Mouse (Mus musculus) ZHBTc4 (cell line): ENCODE measurements at regions not wholly inside any gene's neighbourhood (a gene's known extent, or its start where the extent isn't known, plus 50 kb on each side); places are given as distances from the start of the nearest gene placed in this dataset.

Source experiments
- DNase-seq: peaks from one replicate; pipeline ENCODE4 v3.0.0-alpha.2; 2011; ENCODE audit warnings: low read depth, low spot score

DNA sequence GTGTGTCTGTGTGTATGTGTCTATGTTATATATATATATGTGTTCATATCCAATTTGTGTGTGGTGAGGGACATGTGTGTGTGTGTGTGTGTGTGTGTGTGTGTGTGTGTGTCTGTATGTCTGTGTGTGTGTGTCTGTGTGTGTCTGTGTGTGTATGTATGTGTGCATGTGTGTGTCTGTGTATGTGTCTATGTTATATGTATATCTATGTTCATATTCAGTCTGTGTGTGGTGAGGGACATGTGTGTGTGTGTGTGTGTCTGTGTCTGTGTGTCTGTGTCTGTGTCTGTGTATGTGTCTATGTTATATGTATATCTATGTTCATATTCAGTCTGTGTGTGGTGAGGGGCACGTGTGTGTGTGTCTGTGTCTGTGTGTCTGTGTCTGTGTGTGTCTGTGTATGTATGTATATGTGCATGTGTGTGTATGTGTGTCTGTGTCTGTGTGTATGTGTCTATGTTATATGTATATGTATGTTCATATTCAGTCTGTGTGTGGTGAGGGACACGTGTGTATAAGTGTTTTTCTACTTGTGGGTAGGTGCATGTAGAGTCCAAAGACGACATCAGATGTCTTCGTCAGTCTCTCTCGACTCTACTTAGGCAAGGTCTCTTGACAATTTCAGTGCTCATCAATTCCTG, 370.5 kb upstream of the Slc7a11 start:
- DNase-seq, result no peak

DNA sequence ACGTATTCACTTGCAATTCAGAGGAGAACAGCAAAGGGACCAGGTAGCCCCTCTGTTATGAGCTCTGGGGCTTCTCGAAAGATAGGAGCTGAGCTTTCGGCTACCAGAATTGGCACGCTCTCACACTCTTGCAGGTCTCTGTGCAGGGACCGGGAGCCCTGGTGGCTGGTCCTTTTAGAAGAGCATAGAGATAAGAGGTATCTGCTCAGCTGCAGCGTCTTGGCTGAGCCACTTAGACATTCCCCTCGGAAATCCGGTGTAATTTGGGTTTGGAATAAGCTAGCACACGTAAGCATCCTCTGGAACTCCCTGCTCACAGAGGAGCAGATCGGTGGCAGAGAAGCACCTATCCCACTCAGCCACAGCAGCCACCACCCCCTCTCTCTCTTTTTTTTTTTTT, 372.3 kb upstream of the Slc7a11 start:
- DNase-seq, result no peak

DNA sequence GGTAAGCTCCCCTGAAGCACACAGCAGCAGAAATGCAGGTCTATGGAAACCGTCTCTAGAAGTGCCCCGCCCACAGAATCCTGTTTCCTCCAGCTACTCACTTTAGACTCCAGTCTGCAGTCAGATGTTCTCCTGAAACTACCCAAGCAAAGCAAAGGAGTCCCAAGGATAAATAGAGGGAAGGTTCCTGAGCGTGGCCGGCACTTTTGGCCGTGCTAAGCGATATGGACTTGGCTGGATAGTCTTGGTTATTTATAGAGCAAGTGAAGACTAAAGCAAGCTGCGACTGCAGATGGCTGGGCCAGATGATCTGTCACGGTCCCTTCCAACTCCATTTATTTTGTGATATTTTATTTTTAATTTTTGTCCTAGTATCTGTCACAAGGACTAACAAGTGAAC, 373.1 kb upstream of the Slc7a11 start:
- no peak for DNase-seq

DNA sequence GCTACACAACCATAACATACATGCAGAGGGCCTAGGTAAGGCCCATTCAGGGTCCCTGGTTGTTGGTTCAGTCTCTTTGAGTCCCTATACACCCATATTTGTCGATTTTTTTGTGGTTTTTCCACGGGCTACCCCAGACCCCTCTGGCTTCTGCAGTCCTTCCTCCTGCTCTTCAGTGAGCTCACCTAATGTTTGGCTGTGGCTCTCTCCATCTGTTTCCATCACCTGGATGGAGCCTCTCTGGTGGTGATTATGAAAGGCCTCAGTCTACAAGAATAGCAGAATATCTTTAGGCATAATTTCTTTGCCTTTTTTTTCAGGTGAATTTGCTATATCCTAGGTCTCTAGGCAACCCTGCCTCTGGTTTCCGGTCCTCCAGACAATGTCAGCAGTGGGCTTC, 373.9 kb upstream of the Slc7a11 start:
- DNase-seq, result no peak

DNA sequence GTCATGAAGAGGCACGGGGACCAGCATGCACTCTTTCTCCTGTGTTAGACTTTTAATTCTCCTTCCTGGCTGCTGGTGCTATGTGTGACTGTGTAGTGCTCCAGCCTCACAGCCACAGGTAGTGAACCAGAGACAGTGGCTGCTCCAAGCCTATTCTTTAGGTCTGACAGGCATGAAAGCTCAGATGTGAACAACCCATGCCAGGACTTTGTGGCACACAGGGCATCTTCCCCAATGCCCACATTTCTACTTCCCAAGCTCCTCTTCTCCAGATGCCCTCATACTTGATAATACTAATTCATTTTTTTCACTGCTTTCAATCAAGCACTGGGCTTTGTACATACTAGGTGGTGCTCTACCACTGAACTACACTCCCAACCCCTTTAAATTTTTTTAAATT, 377.4 kb upstream of the Slc7a11 start:
- no peak for DNase-seq

DNA sequence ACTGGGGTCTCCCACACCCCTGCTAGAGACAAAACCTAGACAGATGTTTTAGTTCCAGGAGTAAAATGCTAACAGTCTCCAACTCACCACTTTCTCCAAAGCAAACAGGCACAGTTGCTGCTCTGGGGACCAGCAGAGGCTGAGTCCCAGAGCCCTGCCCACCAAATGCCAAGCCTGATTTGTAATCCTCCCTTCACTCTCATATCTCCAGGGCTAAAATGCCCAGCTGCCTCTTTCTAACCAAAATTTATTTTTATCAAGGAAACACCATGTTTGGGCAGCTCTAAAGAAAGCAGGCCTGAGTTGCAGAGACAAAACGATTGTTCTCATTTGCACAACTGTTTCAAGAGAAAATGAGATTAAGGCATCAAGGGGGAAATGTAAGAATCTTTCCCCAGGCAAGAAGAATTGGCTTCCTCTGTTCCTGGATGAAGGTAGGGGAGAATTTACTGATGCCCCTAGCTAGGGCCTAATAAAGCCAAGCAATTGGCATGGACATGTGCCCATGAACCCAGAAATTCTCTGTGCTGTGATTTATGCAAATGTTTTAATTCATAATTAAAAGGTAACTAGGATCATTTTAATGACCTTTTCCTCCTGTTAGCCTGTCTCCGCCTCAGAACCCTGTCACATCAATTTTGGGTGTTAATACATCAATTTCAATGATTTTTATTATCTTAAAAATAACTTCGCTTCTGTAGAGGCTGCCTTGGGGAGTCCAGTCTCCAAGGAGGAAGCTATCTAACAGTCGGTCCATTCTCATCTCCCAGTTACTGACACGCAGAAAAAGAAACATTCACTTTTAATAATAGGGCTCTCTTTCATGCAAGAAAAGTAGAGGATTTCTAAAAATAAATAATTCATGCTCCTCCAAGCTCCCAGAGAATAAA, 382.4 kb upstream of the Slc7a11 start:
- DNase-seq, result no peak

DNA sequence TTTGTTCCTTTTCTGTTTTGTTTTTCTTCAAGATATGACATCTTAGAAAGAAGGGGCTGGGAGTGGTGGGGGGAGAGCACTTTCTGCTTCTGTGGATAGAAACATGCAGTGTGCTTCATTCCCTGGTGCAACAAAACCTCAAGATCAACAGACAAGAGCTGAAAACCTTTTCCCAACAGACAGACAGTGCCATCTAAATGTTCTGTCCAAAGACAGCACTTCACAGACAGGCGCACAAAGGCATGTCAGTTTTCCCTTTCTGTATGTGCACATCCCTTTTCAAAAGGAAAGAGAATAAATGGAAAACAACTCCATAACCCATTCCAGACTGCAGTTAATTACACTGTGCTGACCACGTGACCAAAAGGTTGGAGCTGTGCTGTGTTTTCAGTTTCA, 383.0 kb upstream of the Slc7a11 start:
- DNase-seq, result no peak

DNA sequence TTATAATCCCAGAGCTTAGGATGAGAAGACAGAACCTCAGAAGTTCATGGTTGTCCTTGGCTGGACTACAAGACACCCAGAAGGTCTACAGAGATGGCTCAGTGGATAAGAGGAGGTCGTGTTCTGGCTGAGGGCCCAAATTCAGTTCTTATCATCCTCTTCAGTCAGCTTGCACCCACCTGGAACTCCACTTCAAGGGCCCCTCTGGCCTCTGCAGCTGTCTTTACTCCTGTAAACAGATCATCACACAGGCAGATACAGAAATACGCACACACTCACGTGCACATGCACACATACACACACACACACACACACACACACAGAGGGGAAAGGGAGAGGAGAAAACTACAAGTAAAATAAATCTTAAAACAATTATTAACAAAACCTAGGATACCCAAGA, 385.8 kb upstream of the Slc7a11 start:
- no peak for DNase-seq

DNA sequence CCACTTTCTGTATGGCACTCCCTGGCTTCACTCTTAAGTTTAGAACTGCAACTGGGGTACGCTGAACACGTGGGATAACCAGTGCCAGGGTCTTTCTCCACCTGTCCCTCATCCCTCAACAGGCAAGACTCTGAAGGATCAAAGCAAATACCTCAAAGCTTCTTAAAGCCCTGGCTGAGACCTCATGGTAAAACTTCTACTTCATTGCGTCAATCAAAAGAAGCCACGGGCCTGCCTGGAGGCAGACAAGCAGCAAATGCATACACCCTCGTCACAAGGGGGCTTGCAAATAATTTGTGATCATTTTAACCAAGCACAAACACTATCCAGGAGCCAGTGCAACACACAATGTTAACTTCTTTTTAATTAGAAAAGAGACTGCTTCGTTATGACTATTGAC, 387.0 kb upstream of the Slc7a11 start:
- DNase-seq, result no peak

DNA sequence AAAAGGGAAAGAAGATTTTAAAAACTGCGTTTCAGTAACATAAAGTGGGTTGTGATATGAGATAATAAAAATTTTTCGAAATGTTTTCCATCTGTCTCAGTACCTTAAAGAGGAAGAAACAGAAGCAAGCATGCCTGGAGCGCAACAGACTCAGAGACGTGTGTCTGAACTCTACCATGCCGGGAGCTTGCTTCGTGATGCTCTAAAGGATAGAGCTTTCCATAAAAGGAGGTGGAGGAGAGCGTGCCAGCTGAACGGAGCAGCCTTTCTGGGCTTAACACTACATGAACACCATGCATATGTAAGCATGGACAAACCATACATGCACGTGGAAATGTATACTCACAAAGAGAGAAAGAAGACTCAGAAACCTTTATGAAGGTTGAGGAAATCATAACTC, 387.5 kb upstream of the Slc7a11 start:
- DNase-seq, result no peak

DNA sequence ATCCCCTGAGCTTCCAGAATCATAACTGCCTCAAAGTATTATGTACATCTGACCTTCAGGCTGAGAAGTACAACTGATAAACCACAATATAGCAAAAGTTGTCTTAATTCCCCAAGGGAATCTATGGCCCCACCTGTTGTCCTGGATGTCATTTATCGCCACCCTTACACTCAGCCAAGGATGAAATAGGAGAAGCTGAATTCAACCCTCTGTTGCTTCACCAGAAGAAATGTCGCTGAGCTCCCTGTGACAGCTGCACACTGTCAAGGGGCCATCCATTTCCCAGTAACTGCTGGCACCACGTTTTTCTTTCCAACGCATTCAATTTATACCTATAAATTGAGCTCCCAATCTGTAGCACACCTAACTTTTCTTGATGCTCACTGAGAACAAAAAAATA, 382.0 kb upstream of the Noct start:
- no peak for DNase-seq

DNA sequence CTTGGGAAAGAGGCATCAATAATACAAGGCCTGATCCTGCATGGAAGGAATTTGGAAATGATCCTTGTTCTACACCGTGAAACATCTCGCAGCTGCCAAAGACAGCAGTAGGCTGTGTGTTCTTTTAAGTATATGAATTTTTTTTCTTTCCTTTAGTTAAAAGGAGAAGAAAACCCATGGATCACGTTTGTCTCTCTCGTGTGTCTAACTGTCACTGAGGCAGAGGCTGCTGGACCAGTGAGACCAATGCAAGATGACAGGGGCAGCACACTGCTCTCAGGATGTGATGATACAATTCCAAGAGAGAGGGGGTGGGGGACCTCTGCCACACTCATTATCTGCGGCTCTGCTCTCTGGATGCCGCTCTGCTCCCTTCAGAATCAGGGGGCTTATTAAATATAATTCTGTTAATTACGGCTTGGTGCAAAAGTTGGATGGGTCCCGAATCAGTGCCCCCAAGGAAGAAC, 379.4 kb upstream of the Noct start:
- DNase-seq, result no peak

DNA sequence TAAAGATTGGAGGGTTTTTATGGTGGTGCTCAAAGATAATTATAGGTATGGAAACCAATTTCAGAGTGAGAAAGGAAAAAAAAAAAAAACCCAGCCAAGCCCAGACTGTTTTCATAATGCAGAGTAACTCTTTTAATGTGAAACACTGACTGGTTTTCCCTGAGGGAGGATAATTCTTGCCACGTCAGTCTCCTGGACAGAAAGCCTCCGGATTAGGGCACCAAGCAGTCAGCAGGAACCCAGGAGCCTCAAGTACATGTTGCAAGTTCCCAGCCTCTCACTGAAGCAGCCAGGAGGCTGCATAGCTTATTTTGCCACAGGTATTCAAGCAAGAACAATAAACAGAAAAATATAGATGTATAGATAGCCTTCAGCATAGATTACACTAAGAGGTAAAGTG, 378.9 kb upstream of the Noct start:
- no peak for DNase-seq

DNA sequence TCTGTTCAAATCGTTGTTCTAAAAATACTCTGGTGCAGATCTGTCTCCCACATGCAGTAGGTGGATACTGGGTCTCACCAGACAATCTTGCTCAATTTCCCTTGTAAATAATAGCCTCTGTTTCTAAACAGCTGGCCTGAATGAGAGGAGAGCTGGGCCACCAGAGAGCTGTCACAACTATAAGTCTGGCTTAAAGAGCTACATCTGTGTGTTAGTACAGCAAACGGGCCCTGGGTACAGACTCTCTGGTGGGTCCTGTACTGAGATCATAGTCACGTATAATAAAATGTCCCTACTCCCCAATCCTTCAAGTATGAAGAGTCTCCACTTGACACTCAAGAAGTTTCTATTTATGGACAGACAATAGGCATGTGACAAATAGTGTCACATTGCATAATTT, 375.7 kb upstream of the Noct start:
- no peak for DNase-seq

DNA sequence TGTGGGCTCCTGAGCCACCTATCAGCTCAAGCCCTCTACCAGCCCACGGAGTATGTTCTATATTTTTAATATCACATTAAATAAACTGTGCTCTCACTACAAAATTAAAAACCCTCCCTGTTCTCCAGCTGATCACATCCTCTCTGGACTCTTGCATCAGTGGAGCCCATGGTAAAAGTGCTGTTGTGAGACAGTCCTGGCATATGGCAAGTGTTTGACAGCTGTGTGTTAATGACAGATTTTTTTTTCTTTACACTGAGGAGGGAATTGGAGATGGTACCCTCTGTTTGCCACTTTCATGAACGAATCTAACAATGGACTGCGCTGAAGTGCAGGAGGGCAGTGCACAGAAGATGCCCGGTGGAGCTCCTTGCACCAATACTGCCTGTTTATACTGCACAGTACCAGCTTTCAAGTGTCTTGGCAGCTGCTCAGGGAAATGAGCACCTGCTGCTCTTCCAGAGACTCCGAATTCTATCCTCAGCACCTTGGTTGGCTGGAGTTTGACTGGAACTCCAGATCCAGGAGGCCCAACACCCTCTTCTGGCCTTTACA, 373.1 kb upstream of the Noct start:
- no peak for DNase-seq

DNA sequence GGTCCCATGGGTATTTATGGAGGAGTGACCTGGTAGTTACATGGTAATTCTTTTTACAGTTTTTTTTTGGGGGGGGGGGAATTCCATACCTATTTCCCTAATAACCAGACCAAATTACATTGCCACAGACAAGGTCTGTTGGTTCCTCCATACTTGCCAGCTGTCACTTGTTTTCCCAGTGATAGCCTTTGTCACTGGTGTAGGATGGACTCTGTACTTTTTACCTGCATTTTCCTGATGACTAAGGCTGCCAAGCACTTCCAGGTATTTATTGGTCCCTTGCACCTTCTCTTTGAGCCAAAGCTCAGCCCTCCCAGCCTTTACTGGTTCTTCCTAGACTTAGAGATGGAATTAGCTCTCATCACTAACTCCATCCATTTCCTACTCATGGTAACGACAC, 357.1 kb upstream of the Noct start:
- DNase-seq, result no peak

DNA sequence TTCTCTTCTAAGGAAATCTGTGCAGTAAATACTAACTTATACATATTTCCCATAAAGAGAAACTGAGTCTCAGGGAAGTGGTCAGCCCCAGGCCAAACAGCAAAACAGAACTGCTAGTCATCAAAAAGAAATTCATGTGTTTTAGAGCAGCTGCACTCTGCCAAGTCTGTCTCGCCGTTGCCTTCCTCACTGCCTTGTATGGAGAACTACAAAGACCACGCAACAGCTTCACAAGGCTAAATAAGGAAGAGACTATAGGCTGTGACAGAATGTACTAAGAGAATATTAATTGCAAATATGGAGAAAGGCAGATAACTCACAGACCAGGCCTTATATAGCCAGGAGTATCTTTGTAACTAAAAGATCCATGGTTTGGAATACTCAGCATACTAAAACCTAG, 355.0 kb upstream of the Noct start:
- DNase-seq, result no peak

DNA sequence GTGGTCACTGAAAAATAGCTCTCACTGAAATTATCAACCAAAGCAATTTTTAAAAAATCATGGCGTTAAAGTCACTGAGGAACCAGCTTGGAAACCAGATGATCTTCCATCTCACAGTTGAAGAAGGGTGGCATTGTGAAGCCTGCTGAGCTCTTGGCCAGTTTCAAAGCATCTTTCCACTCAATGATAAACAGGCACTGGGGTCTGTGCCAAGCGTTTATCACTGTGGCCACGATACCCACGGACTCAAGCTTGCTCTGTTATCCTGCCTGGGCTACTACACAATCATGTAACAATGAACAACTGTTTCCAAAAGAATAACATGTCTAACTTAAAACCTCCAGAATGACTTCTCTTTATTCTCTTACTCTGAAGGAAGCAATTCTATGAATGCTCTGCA, 345.2 kb upstream of the Noct start:
- no peak for DNase-seq

DNA sequence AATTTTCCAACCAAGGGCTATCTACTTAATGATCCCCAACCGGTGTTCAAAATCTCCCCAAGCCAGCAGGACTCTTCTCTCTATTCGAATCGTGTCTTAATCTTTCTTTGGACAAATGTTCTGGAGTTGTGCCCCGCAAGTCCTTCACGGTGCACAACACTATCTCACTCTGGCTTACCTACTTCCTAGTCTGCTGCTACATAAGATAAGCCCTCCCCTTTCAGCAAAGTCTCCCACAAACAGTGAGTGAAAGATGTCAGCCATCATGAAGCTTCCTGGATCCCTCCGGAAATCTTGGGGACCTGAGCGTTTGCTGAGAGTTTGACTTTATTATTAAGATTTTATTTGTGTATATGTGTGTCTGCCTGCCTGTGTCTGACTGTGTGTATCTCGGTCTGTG, 344.7 kb upstream of the Noct start:
- DNase-seq, result no peak

DNA sequence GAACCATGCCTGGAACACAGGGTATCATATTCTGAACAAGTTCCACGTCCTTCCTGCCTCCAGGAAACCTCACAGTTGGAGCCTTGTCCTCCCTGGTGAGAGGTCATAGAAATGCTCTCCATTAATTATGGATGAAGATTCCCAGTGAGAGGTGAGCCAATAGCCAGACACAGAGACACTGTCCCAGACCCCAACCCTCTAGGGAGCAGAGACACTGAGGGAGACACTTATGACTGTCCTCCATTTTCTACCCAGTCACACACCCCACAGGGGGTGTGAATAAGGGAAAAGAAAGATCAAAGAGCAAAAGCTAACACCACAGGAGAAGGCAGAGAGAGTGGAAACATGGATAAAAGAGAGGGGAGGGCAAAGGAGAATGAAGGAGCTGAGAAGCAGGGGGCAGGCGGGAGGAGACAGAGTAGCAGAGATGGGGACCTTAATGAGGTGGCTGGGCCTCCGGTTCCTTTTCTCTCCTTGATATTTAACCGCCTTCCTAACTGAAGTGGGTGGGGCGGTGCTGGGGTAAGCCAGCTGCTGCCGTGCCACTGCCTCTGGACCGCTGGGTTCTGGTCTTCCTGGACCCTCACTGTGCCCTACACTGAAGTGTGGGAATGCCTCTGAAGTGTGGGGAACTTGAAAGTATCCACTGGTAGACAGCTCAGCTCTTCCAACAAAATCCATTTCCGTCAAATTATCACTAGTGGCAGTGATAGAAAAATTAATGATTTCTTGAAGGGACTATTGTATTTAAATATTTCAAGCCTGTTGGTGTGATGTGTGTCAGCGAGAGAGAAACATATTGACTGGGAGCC, 342.6 kb upstream of the Noct start:
- DNase-seq, result peak; percentile 42

DNA sequence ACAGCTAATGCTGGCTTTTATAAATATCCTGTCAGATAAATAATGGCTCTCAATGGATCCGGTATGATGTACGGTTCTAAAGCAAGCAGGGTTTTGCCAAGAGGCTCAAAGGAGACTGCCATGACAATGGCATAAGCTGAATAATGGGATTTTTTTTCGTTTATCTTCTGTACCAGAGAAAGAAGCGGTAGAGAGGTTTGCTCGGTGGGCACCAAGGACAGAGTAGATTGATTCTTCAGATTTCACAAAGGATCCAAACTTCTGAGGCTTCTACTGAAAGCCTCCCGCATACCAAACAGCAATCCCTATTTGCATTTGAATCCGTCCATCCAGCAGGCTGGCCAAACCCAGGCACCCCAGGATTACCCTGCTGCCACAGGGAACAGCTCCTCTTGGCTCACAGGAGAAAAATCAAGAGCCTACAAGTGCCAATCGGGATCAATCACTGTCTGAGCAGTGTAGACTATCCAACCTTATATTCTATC, 342.0 kb upstream of the Noct start:
- DNase-seq, result peak; percentile 75

DNA sequence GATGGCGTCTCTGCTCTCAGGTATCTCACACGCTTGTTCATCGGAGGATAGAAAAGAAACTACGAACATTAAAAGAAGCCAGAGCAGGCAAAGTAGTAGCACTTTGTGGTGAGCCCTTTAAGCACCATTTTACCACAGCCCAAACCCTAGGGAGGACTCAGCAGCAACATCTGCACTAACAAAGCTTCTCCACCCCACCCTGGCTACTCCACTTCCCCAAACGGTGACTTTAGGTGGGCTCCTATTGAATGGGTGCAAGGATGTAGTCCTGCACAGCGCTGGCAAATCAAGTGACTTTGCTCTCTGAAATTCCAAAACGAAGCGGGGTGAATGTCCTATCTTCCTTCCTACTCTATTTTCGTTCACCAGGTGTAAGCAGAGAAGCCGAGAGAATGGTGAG, 337.9 kb upstream of the Noct start:
- DNase-seq, result no peak
